Mouse (Mus musculus) adrenal gland, postnatal 36 days (tissue): Measurements from ENCODE around the gene Tsnaxip1. TPM values are rescaled to one million over a fixed set of nuclear protein-coding genes. Genes with fewer than 3 reads are reported as not detected.
A peak's percentile ranks its signal among the peaks of the same experiment; 100 is the strongest.

Experiments
- DNase-seq, 2 experiments: peaks; one replicate each; pipeline ENCODE4 v3.0.0; 2021; ENCODE audit warnings: mixed read lengths in 1 of 2
- total RNA-seq, 2 experiments: library from RNA; stranded (reverse); gene quantifications; 2 replicates each; pipeline ENCODE4 v1.2.3; 2021

The Tsnaxip1 gene
- total RNA-seq, 2 experiments from 2014 or later = not detected

DNA sequence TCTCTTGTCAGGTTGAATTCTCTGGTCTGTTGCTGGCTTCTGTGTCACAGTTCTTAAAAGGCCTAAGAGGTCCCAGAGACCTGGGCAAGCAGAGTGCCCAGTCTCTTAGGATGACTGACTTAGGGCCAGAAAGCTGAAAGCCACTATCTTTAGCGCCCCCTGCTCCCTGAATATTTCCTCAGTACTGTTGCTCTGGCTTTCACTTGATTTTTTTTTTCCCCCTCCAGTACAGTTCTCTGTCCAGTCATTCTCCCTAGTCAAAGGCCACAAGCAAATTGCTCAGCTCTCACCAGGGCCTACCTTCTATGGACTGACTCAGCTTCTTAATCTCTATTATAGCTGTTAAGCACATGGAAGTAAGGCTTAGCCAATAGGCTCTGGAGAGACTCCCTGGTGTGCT, 34.4 kb downstream of the Tsnaxip1 start:
- DNase-seq = peak in 1 of 2 experiments; percentile 44

- no peak for DNase-seq
These were observed 39.0 kb downstream of the Tsnaxip1 start for GRCm38 (mm10) chr8:105866364-105867029.

DNA sequence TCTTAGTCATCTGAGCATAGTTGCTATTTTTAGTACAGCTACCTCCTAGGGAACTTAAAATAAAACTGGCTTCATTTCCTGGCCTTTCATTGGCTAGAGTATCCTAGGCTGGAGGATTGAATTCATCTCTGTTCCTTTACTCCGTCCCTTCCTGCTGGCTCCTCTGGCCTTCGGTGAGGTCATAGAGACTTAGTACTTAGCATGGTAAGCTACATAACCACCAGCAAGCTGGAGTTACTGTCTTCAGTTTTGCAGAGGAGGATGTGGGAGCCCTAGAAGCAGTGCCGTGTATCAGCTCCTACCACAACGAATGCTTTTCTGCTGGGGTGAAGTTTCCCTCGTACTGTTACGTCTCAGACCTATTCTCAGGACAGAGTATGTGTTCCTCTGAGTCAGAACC, 46.8 kb downstream of the Tsnaxip1 start:
- no peak for DNase-seq

DNA sequence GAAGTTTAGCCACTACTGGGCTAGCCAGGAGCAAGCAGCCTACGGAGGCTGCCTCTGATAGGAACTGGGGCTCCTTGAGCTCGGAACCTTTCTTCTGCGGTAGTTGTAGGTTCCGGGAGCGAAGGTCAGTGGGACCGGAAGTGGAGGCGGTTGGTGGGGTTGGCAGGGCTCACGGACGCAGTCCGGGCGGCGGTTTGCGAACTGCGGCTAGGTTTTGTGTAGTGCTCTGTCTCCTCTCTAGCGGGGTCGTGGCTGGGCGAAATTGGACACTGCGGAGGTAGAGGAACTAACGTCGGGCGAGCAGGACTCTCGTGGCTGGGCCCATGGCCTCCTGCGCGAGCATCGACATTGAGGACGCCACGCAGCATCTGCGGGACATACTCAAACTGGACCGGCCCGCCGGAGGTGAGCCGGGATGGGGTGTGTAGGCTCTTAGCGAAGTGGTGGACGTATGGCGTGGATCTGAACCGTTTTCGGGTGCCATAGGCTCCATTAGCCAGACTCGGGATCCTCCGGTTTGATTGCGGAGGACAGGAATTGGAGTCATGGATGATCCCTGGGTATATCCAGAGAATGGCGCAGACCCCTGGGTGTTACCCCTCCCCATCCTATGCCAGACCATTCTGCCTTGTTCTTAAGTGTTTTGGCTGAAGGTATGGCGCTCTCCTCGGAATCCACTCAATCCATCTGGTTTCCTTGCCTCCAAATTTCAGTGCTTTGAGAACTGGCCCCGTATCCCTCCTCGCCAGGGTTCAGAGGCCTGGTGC, 53.4 kb downstream of the Tsnaxip1 start, which contains the start of gene Edc4:
Gene Edc4 (plus strand): TSS at position 128 of the 767 bp plus-strand sequence.
- peak; percentile 85 to 88 for DNase-seq

- no peak for DNase-seq
These were observed 62.4 kb downstream of the Tsnaxip1 start for GRCm38 (mm10) chr8:105889756-105890465.

- DNase-seq = no peak
These were observed 63.3 kb downstream of the Tsnaxip1 start for GRCm38 (mm10) chr8:105890870-105891269.

DNA sequence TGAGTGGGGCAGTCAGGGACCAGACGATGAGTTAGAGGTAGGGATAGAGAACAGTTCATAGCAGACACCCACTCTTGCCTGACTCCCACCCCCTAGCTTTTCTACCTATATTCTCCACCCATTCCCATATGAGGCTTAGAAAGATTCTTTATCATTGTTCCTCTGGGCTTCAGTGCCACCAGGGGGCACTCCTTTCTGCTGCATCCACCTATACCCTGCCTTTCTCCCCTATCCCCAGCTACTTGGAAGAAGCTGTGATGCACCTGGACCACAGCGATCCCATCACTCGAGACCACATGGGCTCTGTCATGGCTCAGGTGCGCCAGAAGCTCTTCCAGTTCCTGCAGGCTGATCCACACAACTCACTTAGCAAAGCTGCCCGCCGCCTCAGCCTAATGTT, 64.9 kb downstream of the Tsnaxip1 start:
- DNase-seq = peak; percentile 21 to 45

DNA sequence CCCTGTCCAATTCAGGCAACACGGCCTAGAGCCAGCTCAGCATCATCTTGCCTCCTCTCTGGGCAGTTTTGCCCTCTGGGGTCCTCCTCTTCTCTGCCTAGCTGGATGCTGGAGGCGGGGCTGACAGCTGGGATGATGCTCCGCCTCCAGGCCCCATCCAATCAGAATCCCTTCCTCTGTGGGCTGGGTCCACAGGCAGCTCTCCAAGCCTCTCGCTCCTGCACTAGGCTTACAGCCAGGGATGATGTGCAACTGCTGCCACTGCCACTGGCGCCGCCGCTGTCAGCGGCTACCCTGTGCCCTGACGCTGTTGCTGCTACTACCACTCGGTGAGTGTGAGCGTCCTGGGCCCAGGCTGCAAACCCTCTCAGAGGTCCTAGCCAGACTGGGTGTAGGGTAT, 65.8 kb downstream of the Tsnaxip1 start, which contains the start of gene Nrn1l:
Gene Nrn1l (plus strand): TSS at position 229 of the 400 bp plus-strand sequence.
- peak; percentile 77 to 83 for DNase-seq

Other genes starting within 250 kb of the Tsnaxip1 start
- gene Ripor1, start 222.5 kb upstream of the Tsnaxip1 start, total RNA-seq = 10 to 100 TPM; 27.5 to 33.8 TPM
- 10 to 100 TPM; 50.8 to 65.2 TPM for gene Ctcf, start 191.2 kb upstream of the Tsnaxip1 start, total RNA-seq
- gene Agrp, start 190.3 kb upstream of the Tsnaxip1 start, total RNA-seq = 1 to 10 TPM in 1 of 2 experiments, under 1 TPM in 1; 0.92 to 1.9 TPM
- gene Carmil2, start 141.5 kb upstream of the Tsnaxip1 start, total RNA-seq = 1 to 10 TPM; 1.2 to 1.4 TPM
- gene Acd, start 126.6 kb upstream of the Tsnaxip1 start, total RNA-seq = 10 to 100 TPM; 24.9 to 26.3 TPM
- 10 to 100 TPM; 10.7 to 14.0 TPM for gene Pard6a, start 126.6 kb upstream of the Tsnaxip1 start, total RNA-seq
- gene 4933405L10Rik, start 120.1 kb upstream of the Tsnaxip1 start, total RNA-seq = not detected
- gene Enkd1, start 119.5 kb upstream of the Tsnaxip1 start, total RNA-seq = 1 to 10 TPM; 4.5 to 4.9 TPM
- gene Gfod2, start 69.1 kb upstream of the Tsnaxip1 start, total RNA-seq = 10 to 100 TPM in 1 of 2 experiments, 1 to 10 TPM in 1; 9.7 to 10.3 TPM
- 10 to 100 TPM; 23.7 to 24.0 TPM for gene Ranbp10, start 381 bp upstream of the Tsnaxip1 start, total RNA-seq
- gene Cenpt, start 25.5 kb downstream of the Tsnaxip1 start, total RNA-seq = 1 to 10 TPM; 4.3 to 9.6 TPM
- gene Thap11, start 27.4 kb downstream of the Tsnaxip1 start, total RNA-seq = 10 to 100 TPM; 40.0 to 41.1 TPM
- 10 to 100 TPM; 43.2 to 43.8 TPM for gene Nutf2, start 32.8 kb downstream of the Tsnaxip1 start, total RNA-seq
- 10 to 100 TPM; 31.6 to 38.2 TPM for gene Edc4, start 53.1 kb downstream of the Tsnaxip1 start, total RNA-seq
- gene Nrn1l, start 65.8 kb downstream of the Tsnaxip1 start, total RNA-seq = 1 to 10 TPM in 1 of 2 experiments, under 1 TPM in 1; 0.59 to 1.7 TPM
- 10 to 100 TPM; 29.0 to 33.1 TPM for gene Pskh1, start 72.7 kb downstream of the Tsnaxip1 start, total RNA-seq
- gene Ctrl, start 106.1 kb downstream of the Tsnaxip1 start, total RNA-seq = under 1 TPM; 0.66 to 0.76 TPM
- gene Psmb10, start 110.7 kb downstream of the Tsnaxip1 start, total RNA-seq = 10 to 100 TPM; 68.1 to 87.1 TPM
- gene Lcat, start 115.7 kb downstream of the Tsnaxip1 start, total RNA-seq = 1 to 10 TPM; 1.3 to 1.9 TPM
- gene Slc12a4, start 138.4 kb downstream of the Tsnaxip1 start, total RNA-seq = 10 to 100 TPM; 43.9 to 58.9 TPM
- not detected for gene Dpep3, start 151.7 kb downstream of the Tsnaxip1 start, total RNA-seq
- 10 to 100 TPM; 16.0 to 19.3 TPM for gene Dus2, start 163.6 kb downstream of the Tsnaxip1 start, total RNA-seq
- gene Dpep2nb, start 178.2 kb downstream of the Tsnaxip1 start, total RNA-seq = under 1 TPM in 1 of 2 experiments, not detected in 1; 0.30 TPM
- gene Ddx28, start 184.2 kb downstream of the Tsnaxip1 start, total RNA-seq = 10 to 100 TPM; 15.5 to 16.9 TPM
- gene Nfatc3, start 231.1 kb downstream of the Tsnaxip1 start, total RNA-seq = 10 to 100 TPM; 37.3 to 48.0 TPM